Mouse (Mus musculus) brain, embryonic 14.5 days (tissue): ENCODE measurements around the gene Casp7.

Experiments
- CTCF ChIP-seq: fragments of 200-500 bp; IDR thresholded peaks from 2 replicates; pipeline ENCODE4 v1.5.1; 2012; ENCODE audit warnings: inconsistent platforms, mild to moderate bottlenecking, moderate library complexity, borderline replicate concordance; ENCODE audit not compliant: insufficient read depth, insufficient read length; ENCODE audit errors: extremely low read depth
- POLR2A ChIP-seq: fragments of 200-500 bp; IDR thresholded peaks from 2 replicates; pipeline ENCODE4 v1.6.1; 2012; ENCODE audit warnings: mild to moderate bottlenecking, inconsistent platforms, borderline replicate concordance; ENCODE audit not compliant: poor library complexity, insufficient read depth, insufficient read length, severe bottlenecking; ENCODE audit errors: extremely low read depth

DNA sequence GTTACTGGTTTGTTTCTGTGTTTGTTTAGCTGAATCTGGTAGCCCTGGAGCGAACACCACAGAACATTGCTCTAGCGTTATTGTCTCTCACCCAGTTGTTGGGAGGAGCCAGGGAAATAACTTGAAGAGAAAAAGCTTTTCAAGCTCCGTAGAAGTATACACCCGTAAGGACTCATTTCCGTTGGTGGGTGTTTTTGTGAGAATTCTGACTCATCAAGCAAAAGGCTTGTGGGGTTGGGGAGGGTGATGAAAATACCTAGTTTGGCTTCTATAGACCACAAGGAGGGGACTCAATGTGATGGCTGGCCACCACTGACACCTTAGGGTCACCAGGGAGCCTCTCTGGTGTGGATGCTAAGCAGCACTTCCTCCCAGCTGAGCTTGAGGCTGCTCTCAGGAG, 54.0 kb downstream of the Casp7 start:
- TF ChIP-seq CTCF, result no peak
- TF ChIP-seq POLR2A, result no peak
